Mouse (Mus musculus) T-helper 1 cell (primary cell): ENCODE results near the gene Gm49661.

Source experiments
- in situ Hi-C: fragments of 300-600 bp; cut with MboI, MseI; formaldehyde crosslinking; loops from one replicate; pipeline ENCODE4 v1.15.1; 2025; ENCODE audit warnings: high pct_unique_total_duplicates

Gene Gm49661

DNA sequence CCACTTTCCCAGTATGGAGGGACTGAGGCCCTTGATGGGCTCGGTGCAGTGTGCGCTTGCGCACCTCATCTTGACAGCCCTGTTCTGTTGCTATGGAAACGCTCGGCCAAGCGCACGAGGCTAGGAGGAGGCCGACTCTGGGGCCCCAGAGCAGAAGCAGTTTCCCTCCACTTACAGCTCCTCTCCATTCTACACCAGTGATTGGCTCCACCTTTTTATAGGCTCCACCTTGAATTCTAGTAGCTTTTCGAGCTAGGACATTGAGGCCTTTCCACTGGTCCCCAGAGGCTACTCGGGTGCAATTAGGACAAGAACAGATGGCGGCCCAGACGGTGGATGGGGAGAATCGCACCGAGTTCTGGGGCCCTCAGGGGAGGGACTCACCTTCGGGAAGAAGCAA is 34.4 kb downstream of the Gm49661 start:
- in situ Hi-C loops: no loop called here

DNA sequence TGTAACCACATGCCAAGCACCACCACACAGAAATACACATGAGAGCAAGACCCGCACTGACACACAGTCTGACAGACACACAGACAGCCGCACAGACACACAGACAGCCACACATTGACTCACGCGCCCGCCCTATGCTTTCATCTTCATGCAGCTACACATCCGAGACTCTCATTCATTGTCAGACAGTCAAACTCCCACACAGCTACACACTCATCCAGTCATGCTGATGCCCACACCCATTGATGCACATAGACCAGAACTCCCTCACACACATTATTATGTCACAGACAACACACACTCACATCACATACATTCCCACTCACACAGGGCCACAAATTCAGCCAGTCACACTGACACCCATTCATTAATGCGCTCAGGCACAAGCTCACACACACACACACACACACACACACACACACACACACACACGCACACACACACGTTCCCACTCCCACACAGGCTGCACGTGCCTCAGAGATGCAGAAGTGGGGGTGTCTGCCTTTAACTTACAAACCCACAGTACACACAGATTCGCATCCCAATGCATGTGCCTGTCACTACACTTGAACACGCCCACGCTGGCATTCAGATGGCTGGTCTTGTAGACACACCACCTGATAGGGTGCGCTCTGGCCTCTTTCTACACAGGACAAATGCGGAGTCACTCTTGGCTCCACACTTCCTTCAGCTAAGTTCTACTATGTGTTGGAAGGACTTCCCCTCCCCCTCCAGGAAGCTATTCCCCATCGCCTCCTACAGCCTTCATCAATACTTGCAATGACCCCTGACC is 35.3 kb downstream of the Gm49661 start:
- in situ Hi-C loops: no loop called here

DNA sequence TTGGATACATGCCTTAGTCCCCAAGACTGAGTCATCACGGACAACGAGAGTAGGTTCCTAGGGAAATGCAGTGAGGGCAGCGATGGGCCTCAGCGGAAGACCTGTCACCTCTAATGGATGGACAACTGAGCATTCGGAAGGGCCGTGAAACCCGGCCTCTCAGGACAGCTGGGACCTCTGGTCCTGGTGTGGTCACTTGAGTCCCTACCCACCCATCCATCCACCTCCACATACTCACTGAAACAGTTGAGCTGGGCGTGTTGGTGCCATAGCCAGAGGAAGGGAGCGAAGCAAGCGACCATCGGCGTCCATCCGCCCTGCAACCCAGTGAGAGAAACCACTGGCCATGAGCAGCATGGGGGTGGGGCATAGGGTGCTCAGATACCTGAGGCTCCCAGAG is 38.7 kb downstream of the Gm49661 start:
- in situ Hi-C loops: no loop called here

DNA sequence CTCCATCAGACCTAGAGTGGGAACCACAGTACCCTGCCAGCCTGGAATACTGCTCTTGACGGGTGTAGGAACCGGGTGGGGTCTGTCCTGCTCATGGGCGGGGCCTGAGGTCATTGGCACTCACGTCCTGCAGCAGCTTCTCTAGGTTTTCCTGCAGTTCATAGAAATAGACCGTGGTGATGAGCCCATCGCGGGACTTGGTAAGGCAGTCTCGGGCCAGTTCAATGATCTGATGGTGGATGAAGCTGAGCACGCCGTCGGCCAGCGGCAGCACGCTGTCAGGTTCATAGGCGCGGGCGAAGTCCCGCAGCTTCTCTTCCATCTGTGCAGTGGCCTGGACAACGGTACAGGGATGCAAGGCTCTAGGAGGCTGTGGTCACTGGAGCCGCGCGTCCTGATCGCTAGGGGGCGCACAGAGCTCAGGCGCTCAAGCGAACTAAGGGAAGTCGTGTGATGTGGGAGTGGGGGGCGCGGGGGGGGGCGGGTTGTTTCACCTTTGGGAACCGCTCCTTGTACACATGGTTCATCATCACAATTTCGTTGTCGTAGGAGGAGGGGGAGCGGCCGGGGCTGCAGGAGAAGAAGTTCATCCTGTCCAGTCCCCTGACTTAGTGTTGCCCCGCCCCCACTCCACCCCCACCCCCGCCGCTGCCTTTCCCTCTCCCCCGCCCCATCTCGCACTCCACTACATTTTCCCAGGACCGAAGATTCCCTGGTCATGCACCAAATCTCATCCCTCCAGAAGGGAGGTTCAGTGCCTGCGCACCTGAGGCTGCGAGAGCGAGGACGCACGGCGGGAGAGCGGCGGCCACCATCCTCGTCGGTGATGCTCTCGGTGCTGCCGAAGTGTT is 40.6 kb downstream of the Gm49661 start:
- in situ Hi-C loops: no loop called here

DNA sequence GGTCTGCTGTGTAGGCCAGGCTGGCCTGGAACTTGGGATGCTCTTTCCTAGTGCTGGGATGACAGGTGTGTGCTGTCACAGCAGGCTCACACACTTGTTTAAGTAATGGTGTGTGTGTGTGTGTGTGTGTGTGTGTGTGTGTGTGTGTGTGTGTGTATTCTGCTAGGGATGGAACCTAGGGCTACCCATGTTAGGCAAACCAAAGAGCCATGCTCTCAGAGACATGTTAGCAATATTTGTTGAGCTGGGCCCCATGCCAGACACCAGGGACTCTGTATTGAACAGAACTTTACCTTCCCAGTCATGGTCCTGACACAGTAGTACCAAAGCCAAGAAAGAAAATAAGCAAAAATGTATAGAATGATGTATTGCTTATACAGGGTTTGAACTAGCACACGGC is 41.7 kb downstream of the Gm49661 start:
- in situ Hi-C loops: no loop called here

DNA sequence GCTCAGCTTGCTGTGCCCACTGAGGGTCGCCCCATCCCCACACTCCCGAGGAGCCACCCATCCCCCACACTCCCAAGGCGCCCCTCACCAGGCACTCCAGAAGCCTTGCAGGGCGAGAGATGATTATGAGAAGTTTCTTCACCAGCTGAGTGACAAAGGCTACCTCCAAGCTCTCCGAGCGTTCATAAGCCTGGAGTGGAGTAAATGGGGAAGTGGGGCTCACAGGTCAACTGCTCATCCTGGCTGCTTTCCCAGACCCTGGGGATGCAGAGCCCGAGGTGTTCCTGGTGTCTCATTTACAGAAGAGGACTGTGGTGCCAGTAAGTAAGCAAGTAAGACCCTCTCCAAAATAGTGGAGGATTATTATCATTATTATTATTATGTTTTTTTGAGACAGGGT is 43.7 kb downstream of the Gm49661 start:
- in situ Hi-C loops: no loop called here

DNA sequence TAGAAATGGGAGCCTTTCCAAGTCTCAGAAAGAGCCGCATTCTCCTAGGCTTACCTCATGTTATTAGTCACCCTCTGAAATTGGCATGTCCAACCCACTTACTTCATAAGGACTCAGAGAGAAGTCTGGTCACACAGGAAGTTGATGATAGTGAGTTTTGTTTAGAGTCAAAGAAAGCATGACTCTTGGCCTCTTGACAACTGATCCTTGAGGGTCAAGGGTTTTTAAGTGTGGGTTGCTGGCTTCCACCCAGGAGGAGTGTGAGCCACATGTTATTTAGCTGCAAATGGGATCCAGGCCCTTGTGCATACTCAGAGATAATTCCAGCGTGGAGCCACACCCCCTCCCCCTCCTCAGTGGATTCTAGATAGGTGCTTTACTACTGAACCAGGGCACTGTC is 47.6 kb downstream of the Gm49661 start:
- in situ Hi-C loops: no loop called here

DNA sequence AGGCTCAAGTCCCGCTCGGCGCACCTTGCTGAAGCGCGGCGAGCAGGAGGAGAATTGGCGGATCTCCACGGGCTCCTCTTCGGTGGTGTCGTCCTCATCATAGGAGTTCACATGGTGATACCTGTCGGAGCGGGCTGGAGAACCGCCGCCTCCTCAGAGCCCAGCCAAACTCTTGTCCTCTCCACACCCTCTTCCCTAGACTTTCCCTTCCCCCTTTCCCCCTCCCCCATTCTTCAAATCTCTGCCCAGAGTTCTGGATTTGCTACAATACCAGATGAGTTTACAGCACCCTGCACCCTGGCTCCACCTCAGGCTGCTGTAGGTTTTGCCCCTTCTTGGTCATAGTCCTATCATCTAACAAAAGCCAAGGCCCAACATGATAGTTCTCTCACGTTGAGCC is 50.6 kb downstream of the Gm49661 start:
- in situ Hi-C loops: no loop called here

DNA sequence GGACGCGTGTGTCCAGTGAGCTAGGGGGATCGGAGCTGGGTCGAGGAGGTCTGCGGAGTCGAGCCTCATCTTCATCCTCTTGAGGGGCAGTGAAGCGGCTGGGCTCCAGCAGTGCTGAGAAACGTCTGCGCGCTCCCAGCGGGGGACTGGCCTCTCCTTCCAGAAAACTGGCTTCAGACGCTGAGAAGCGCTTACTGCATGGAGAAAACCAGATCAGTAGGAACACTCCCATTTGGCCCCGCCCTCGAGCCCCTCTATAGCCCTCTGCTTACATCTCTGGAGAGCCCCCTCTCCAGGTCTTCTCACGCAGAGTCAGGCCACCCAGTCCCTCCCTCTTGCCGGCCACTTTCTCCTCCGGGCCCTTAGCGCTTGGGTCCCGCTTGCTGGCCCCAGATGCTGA is 51.5 kb downstream of the Gm49661 start:
- in situ Hi-C loops: no loop called here
